25 mouse cellular contexts compared by ENCODE assay signal in genomic region chr15:97438235-97438760, GRCm38 (mm10).
"Had no signal": no experiment of that assay in that cellular context is flagged by ENCODE, and none has a peak within 500 bp of the region (broad histone marks: within the 10 kb centered on the region; RNA-seq: fewer than 3 reads in every experiment).

No protein-coding gene starts in this region.

- DNase-seq: gastrocnemius, postnatal 14 days; gastrocnemius, postnatal 36 days; heart, adult 11 months; heart, adult 2 months; heart, postnatal 14 days; heart, postnatal 36 days; kidney, adult 18-20 months; kidney, adult 8-10 months; kidney, postnatal 10 days; kidney, postnatal 25 days; kidney, postnatal 4 days; left cerebral cortex, postnatal 4 days had no signal

- H3K4me2 ChIP-seq: heart, embryonic 11.5 days; heart, embryonic 13.5 days; heart, embryonic 15.5 days; hindbrain, embryonic 13.5 days; hindbrain, embryonic 15.5 days; intestine, embryonic 15.5 days; limb, embryonic 13.5 days; limb, embryonic 15.5 days; liver, embryonic 12.5 days had no signal

- H3K9me3 ChIP-seq: heart, embryonic 13.5 days; heart, embryonic 15.5 days; hindbrain, embryonic 13.5 days; hindbrain, embryonic 15.5 days; intestine, embryonic 15.5 days; limb, embryonic 13.5 days; limb, embryonic 15.5 days; liver, embryonic 12.5 days had no signal

- H3K4me1 ChIP-seq: heart, embryonic 13.5 days; heart, embryonic 15.5 days; hindbrain, embryonic 13.5 days; hindbrain, embryonic 15.5 days; intestine, embryonic 15.5 days; limb, embryonic 13.5 days; limb, embryonic 15.5 days; liver, embryonic 12.5 days had no signal

- H3K27ac ChIP-seq: heart, adult 2 months; heart, embryonic 13.5 days; heart, embryonic 15.5 days; hindbrain, embryonic 13.5 days; hindbrain, embryonic 15.5 days; intestine, embryonic 15.5 days; layer of hippocampus, adult 2 months; left cerebral cortex, adult 2 months; limb, embryonic 13.5 days; limb, embryonic 15.5 days; liver, embryonic 12.5 days had no signal

- H3K9ac ChIP-seq: heart, embryonic 13.5 days; heart, embryonic 15.5 days; hindbrain, embryonic 13.5 days; hindbrain, embryonic 15.5 days; intestine, embryonic 15.5 days; limb, embryonic 13.5 days; limb, embryonic 15.5 days; liver, embryonic 12.5 days had no signal

- H3K36me3 ChIP-seq: heart, embryonic 13.5 days; heart, embryonic 15.5 days; hindbrain, embryonic 13.5 days; hindbrain, embryonic 15.5 days; intestine, embryonic 15.5 days; limb, embryonic 13.5 days; limb, embryonic 15.5 days; liver, embryonic 12.5 days had no signal

- H3K4me3 ChIP-seq: heart, adult 2 months; heart, embryonic 13.5 days; heart, embryonic 15.5 days; hindbrain, embryonic 13.5 days; hindbrain, embryonic 15.5 days; intestine, embryonic 15.5 days; layer of hippocampus, adult 2 months; left cerebral cortex, adult 2 months; limb, embryonic 13.5 days; limb, embryonic 15.5 days; liver, embryonic 12.5 days had no signal

- H3K27me3 ChIP-seq: heart, embryonic 13.5 days; heart, embryonic 15.5 days; hindbrain, embryonic 13.5 days; hindbrain, embryonic 15.5 days; intestine, embryonic 15.5 days; limb, embryonic 13.5 days; limb, embryonic 15.5 days; liver, embryonic 12.5 days had no signal

- ATAC-seq: inflammation-experienced regulatory T-cells, adult 6 months; intestine, embryonic 15.5 days; intestine, postnatal 0 days; liver, embryonic 12.5 days had no signal
